Mouse (Mus musculus) spleen, adult 12 weeks (tissue): ENCODE results near the gene Ttc24.

Source experiments
- DNase-seq: peaks from one replicate; pipeline ENCODE4 v3.0.0; 2022; ENCODE audit warnings: low spot score

Ttc24 gene

GRCm38 (mm10) chr3:88081345-88082223, 3.5 kb upstream of the Ttc24 start, which contains the start of gene Iqgap3:
Iqgap3 (plus strand) TSS chr3:88081971.
- peak; percentile 70 for DNase-seq

- no peak for DNase-seq
These were observed 663 bp downstream of the Ttc24 start for GRCm38 (mm10) chr3:88077441-88077840.

- no peak for DNase-seq
These were observed 3.3 kb downstream of the Ttc24 start for GRCm38 (mm10) chr3:88074766-88075165.

GRCm38 (mm10) chr3:88074351-88074750, 3.8 kb downstream of the Ttc24 start:
- DNase-seq: no peak

- DNase-seq: no peak
These were observed 4.5 kb downstream of the Ttc24 start for GRCm38 (mm10) chr3:88073631-88074030.

GRCm38 (mm10) chr3:88071783-88072182, 6.3 kb downstream of the Ttc24 start:
- peak; percentile 73 for DNase-seq

GRCm38 (mm10) chr3:88068386-88068785, 9.7 kb downstream of the Ttc24 start:
- no peak for DNase-seq

- peak; percentile 90 for DNase-seq
These were observed 20.0 kb downstream of the Ttc24 start, which contains the start of gene Naxe for GRCm38 (mm10) chr3:88057902-88058696. Naxe (minus strand) TSS chr3:88058495.

GRCm38 (mm10) chr3:88057030-88057429, 21.1 kb downstream of the Ttc24 start:
- no peak for DNase-seq

- DNase-seq: no peak
These were observed 28.6 kb downstream of the Ttc24 start for GRCm38 (mm10) chr3:88049532-88049931.

GRCm38 (mm10) chr3:88042661-88043421, 35.3 kb downstream of the Ttc24 start, which contains the start of gene Gpatch4:
Gpatch4 (plus strand) TSS chr3:88043108.
- peak; percentile 69 for DNase-seq

- DNase-seq: no peak
These were observed 42.4 kb downstream of the Ttc24 start for GRCm38 (mm10) chr3:88035561-88036293.

GRCm38 (mm10) chr3:88033506-88033905, 44.6 kb downstream of the Ttc24 start:
- DNase-seq: no peak

GRCm38 (mm10) chr3:88030608-88031395, 47.3 kb downstream of the Ttc24 start:
- no peak for DNase-seq

GRCm38 (mm10) chr3:88027434-88028186, 50.5 kb downstream of the Ttc24 start, which contains the start of gene Hapln2:
Hapln2 (minus strand) TSS chr3:88027583.
- DNase-seq: no peak

GRCm38 (mm10) chr3:88026823-88027222, 51.3 kb downstream of the Ttc24 start:
- DNase-seq: no peak

- no peak for DNase-seq
These were observed 54.7 kb downstream of the Ttc24 start for GRCm38 (mm10) chr3:88023192-88024074.

GRCm38 (mm10) chr3:88022322-88023191, 55.5 kb downstream of the Ttc24 start:
- peak; percentile 75 for DNase-seq
